Mouse (Mus musculus) forebrain, embryonic 14.5 days (tissue): ENCODE measurements around the gene Cit. TPM values are rescaled to one million over a fixed set of nuclear protein-coding genes. Genes with fewer than 3 reads are reported as not detected.

Experiments used
- ATAC-seq: fragments of 200-750 bp; cut with Nextera tagmentation; 2 replicates; pipeline ENCODE4 v1.8.0; 2017; ENCODE audit warnings: mild to moderate bottlenecking, moderate library complexity
- DNase-seq: peaks from one replicate; pipeline ENCODE4 v3.0.0-alpha.2; 2015; ENCODE audit warnings: low spot score
- H3K27ac ChIP-seq: fragments of 300-500 bp; sonication (generic); 2 replicates; pipeline ENCODE4 v1.5.1; 2014; ENCODE audit warnings: low read depth, mild to moderate bottlenecking, control low read depth, low read length, moderate library complexity
- H3K27me3 ChIP-seq: fragments of 300-500 bp; sonication (generic); replicated peaks from 2 replicates; pipeline ENCODE4 v1.6.1; 2014; ENCODE audit warnings: low read length, control low read depth, mixed read lengths; ENCODE audit not compliant: control insufficient read depth, insufficient read depth
- H3K36me3 ChIP-seq: fragments of 300-500 bp; sonication (generic); 2 replicates; pipeline ENCODE4 v1.6.1; 2014; ENCODE audit warnings: low read length, control low read depth; ENCODE audit not compliant: control insufficient read depth, insufficient read depth
- H3K4me1 ChIP-seq: fragments of 300-500 bp; sonication (generic); 2 replicates; pipeline ENCODE4 v1.6.1; 2014; ENCODE audit warnings: antibody characterized with exemption, low read length, control low read depth; ENCODE audit not compliant: control insufficient read depth, insufficient read depth
- H3K4me2 ChIP-seq: fragments of 300-500 bp; sonication (generic); 2 replicates; pipeline ENCODE4 v1.6.1; 2014; ENCODE audit warnings: mild to moderate bottlenecking, control low read depth, low read length
- H3K4me3 ChIP-seq: fragments of 300-500 bp; sonication (generic); 2 replicates; pipeline ENCODE4 v1.5.1; 2014; ENCODE audit warnings: low read depth, low read length, control low read depth
- H3K9ac ChIP-seq: fragments of 300-500 bp; sonication (generic); 2 replicates; pipeline ENCODE4 v1.6.1; 2014; ENCODE audit warnings: mild to moderate bottlenecking, low read length, control low read depth, moderate library complexity
- H3K9me3 ChIP-seq: fragments of 300-500 bp; sonication (generic); replicated peaks from 2 replicates; pipeline ENCODE4 v1.6.1; 2016; ENCODE audit warnings: low read length, control low read depth, mixed read lengths; ENCODE audit not compliant: control insufficient read depth
- WGBS: fragments of 180-500 bp; shearing (Covaris S2); extraction: QIAGEN DNeasy Blood & Tissue Kit; methylation state at CpG from one replicate; pipeline ENCODE4 v1.1.7; 2014; 5-methylcytosine and 5-hydroxymethylcytosine counted together
- polyA plus RNA-seq: library from polyadenylated mRNA; unstranded; fragments of >200 nt; fragmentation: Nextera tagmentation; extraction: Ambion mirVana; gene quantifications from 2 replicates; pipeline ENCODE4 v1.2.1, GENCODE M21; 2014

The Cit gene
- polyA plus RNA-seq, 1 experiment from 2014 or later: 9.1 TPM

DNA sequence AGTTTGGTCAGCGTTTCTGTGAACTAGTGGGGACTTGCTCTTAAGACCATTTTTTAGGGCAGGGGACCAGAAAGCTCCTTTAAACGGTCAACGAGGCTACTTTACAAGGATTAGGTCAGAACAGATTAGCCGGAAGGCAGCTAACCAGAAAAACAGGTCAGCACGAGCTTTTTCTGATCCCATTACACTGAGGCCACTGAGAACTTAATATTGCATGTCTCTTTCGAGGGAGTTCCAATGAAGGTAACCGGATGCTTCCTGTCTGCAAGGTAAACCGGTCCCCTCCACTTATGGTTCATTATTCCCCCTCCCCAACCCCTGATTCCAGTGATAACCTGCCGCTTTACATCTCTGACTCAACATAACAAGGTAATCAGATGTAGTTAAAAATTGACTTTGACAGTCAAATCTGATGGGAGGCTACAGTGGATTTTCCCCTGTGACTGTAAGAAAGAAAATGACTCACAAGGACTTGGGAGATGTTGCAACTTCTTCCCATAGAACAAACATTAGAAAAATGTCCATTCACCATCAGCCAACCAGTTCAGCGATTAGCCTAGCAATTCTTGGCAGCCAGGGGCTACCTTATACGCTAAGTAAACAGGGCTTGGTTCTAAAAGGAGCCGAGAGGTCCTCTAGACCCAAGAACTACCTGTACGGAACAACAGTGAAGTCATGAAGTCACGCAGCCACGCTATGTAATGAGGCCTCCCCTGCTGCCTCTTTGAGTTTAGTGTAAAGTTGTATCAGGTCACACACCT, 164.2 kb downstream of the Cit start:
- no peak overlapping the region for H3K4me3 ChIP-seq
- DNase-seq: no peak
- H3K9ac ChIP-seq: no peak overlapping the region
- no peaks in the 10 kb centered on the region for H3K4me1 ChIP-seq
- H3K9me3 ChIP-seq: no peaks in the 10 kb centered on the region
- H3K36me3 ChIP-seq: peaks cover 18% of the 10 kb centered on the region
- H3K4me2 ChIP-seq: no peak overlapping the region
- no peak overlapping the region for H3K27ac ChIP-seq
- ATAC-seq: no peak
- no peaks in the 10 kb centered on the region for H3K27me3 ChIP-seq
- 75% methylated on average over 15 of the region's 15 CpGs for WGBS

DNA sequence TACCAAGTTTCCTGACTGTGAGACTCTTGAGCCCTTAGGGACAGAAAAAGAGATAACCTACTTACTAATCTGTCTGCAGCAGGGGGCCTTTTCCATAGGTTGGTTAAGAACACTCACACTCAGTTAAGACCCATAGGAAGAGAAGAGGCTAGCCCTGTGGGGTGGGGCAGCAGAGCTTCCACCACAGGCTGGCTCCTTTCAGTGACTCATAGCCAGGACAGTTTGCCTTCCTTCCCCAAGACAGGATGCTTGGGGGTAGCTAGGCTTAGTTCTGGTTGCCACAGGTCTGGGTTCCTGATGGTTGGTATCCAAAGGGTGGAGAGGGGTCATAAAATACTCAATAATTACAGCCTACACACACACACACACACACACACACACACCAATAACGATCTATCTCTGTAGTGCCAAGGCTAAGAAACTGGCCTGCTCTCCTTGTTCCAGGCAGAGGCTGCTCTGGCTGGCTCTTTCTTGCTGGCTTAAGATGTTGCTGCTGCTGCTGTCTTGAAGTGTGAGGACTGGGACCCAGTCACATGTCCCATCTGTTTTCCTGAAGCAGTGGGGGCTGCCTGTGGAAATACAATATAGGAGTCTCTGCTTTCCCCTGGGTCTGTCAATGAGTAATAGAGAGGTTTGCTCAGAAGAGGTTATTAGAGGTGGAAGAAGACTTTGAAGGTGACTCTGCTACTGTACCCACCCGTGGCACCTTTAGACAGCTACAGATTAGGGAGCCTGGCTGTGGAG, 165.0 kb downstream of the Cit start:
- ATAC-seq (no peak), DNase-seq (no peak)
- Histone ChIP-seq H3K27me3 (no peaks in the 10 kb centered on the region), H3K4me2 (no peak overlapping the region), H3K9ac (no peak overlapping the region), H3K27ac (no peak overlapping the region), H3K36me3 (peaks cover 26% of the 10 kb centered on the region), H3K9me3 (no peaks in the 10 kb centered on the region), H3K4me3 (no peak overlapping the region), H3K4me1 (no peaks in the 10 kb centered on the region)
- 82% methylated on average over 2 of the region's 2 CpGs for WGBS

DNA sequence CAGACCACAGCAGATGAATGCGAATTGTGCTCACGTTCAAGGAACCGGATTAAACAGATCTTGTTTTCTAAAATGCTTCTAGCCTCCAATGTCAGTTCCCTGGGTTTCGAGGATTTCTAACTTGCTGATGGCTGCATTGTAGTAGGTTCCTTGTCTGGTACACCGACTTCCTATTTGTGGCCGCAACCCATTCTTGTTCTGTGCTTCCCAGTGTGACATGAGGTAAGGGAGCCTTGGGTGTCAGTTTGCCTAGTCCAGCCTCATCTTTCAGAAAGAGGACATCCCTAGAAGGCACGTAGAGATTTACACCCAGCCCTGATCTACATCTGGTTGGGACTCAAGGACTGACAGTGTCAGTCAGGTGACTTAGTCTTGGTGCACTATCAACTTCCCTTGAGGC, 166.6 kb downstream of the Cit start:
- Histone ChIP-seq H3K9me3 (no peaks in the 10 kb centered on the region), H3K4me1 (no peaks in the 10 kb centered on the region), H3K4me3 (no peak overlapping the region), H3K9ac (no peak overlapping the region), H3K4me2 (no peak overlapping the region), H3K27me3 (no peaks in the 10 kb centered on the region), H3K36me3 (peaks cover 43% of the 10 kb centered on the region), H3K27ac (no peak overlapping the region)
- ATAC-seq (no peak), DNase-seq (no peak)
- WGBS: 94% methylated on average over 7 of the region's 7 CpGs

DNA sequence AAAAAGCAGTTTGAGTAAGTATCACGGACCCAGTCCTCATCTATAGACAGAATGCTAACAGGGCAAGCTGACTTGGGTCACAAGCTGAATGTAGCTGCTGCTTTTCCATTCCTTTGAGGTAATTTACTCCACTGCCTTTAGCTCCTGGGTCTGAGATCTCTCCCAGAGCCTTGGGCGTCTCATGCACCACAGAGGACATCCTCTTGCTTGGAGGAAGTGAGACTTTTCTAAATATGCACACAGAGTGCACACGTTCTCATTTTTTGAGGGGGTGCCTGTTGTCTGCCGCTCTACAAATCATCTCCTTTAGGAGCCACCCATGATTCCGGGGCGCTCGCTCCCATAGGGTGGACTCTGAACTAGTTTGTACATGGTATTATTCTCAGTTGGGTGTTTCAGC, 167.4 kb downstream of the Cit start:
- H3K27me3 ChIP-seq: no peaks in the 10 kb centered on the region
- no peak for DNase-seq
- no peak overlapping the region for H3K27ac ChIP-seq
- WGBS: 91% methylated on average over 7 of the region's 7 CpGs
- H3K4me1 ChIP-seq: no peaks in the 10 kb centered on the region
- no peak overlapping the region for H3K4me3 ChIP-seq
- H3K9me3 ChIP-seq: no peaks in the 10 kb centered on the region
- ATAC-seq: no peak
- H3K36me3 ChIP-seq: peaks cover 47% of the 10 kb centered on the region
- H3K4me2 ChIP-seq: no peak overlapping the region
- H3K9ac ChIP-seq: no peak overlapping the region

DNA sequence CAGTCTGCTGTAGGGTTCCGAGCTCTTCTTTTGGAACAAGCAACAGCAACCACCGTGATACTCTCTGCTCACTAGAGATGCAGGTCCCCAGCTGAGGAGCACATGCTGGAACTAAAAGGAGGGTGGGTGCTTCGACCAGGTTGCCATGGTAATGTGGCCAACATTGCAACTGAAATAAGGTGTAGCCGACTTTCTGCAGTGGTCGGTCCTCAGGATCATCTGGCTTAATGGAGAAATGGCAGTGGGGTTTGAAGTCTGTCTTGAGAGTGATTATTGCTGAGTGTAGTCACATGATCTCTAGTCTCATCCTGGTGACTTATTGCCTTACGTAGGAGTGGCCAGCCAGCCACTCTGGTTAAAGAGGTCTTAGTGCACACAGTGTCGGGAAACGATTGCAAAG, 168.7 kb downstream of the Cit start:
- Histone ChIP-seq H3K36me3 (peaks cover 60% of the 10 kb centered on the region), H3K9me3 (no peaks in the 10 kb centered on the region), H3K27ac (no peak overlapping the region), H3K27me3 (no peaks in the 10 kb centered on the region), H3K4me3 (no peak overlapping the region), H3K4me1 (no peaks in the 10 kb centered on the region), H3K4me2 (no peak overlapping the region), H3K9ac (no peak overlapping the region)
- ATAC-seq (no peak), DNase-seq (no peak)
- WGBS: 85% methylated on average over 8 of the region's 8 CpGs

DNA sequence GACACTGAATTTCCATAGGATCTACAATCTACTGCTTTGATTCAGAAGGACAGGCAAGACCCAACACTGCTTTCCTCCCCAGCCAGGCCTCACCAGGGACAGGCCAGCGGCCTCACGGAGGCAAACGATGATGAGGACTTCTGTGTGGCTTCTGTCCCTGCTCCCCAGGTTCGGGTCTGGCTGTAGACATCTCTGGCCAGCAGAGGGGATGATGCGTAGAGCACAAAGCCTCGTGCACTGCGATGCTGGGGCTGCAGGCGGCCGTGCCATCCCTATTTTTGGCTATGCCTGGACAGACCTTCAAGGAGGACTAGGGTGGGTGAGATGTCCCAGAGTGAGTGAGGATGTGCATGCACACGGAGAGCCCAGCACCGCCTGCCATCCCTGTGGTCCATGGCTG, 169.2 kb downstream of the Cit start:
- Histone ChIP-seq H3K9me3 (no peaks in the 10 kb centered on the region), H3K36me3 (peaks cover 64% of the 10 kb centered on the region), H3K27ac (no peak overlapping the region), H3K4me3 (no peak overlapping the region), H3K9ac (no peak overlapping the region), H3K27me3 (no peaks in the 10 kb centered on the region), H3K4me1 (no peaks in the 10 kb centered on the region), H3K4me2 (no peak overlapping the region)
- ATAC-seq (no peak), DNase-seq (no peak)
- WGBS: 94% methylated on average over 11 of the region's 11 CpGs

DNA sequence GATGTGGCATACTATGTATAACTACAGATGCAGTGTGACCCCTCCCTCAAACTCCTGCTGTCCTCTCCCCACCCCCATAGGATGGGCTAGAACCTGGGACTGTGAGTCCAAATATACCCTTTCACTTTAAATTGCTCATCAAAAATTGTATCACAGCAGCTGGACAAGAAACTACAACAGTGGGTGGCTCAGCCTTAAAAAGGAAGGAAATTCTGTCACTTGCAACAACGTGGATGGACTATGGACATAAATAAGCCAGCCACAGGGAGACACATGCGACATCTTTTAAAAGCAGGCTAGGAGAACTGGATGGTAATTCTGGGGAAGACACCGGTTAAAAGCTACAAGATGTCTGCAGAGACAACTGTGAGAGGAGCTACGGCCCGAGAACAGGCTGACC, 171.5 kb downstream of the Cit start:
- H3K27me3 ChIP-seq: no peaks in the 10 kb centered on the region
- H3K4me1 ChIP-seq: no peaks in the 10 kb centered on the region
- H3K27ac ChIP-seq: no peak overlapping the region
- no peak overlapping the region for H3K4me2 ChIP-seq
- DNase-seq (no peak), ATAC-seq (no peak)
- no peak overlapping the region for H3K9ac ChIP-seq
- no peak overlapping the region for H3K4me3 ChIP-seq
- WGBS: 95% methylated on average over 5 of the region's 5 CpGs
- no peaks in the 10 kb centered on the region for H3K9me3 ChIP-seq
- H3K36me3 ChIP-seq: peaks cover 88% of the 10 kb centered on the region

DNA sequence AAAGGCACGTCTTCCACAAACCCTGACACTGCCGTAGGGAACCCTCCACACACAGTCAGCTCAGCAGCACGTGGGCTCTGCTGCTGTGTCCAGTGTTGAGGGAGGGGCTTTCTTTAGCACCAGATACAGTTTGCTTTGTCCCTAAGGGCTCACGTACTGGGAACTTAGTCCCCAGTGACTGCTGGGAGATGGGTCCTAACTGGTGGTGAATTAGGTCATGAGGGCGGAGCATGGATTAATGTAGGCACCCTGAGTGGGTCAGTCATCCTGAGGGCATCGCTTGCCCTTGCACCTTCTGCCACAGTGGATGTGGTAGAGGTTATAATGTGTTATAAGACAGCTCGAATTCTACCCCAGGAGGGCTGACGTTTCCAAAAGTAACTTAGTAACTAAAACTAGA, 172.3 kb downstream of the Cit start:
- Histone ChIP-seq H3K9ac (no peak overlapping the region), H3K27ac (no peak overlapping the region), H3K4me1 (no peaks in the 10 kb centered on the region), H3K9me3 (no peaks in the 10 kb centered on the region), H3K4me3 (no peak overlapping the region), H3K27me3 (no peaks in the 10 kb centered on the region), H3K36me3 (peaks cover 94% of the 10 kb centered on the region), H3K4me2 (no peak overlapping the region)
- DNase-seq: no peak
- WGBS: 92% methylated on average over 8 of the region's 8 CpGs
- ATAC-seq: no peak

DNA sequence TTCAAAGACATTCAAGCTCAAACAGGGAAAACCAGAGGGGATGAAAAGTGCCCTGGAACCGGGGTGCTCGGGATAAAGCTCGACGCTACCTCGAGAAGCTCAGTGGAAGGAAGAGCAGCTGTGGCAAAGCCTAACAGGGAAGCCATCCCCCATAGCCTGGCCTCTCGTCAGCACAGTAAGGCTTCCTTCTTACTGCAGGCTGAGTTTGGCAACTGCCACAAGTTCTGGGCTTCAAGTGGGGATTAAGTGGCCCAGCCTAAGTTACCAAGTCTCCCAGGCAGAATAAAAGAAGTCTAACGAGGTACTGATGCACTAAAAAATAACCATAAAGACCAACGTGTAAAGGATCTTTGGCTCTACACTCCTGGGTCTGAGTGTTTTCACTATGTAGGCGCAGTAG, 173.1 kb downstream of the Cit start:
- Histone ChIP-seq H3K4me3 (no peak overlapping the region), H3K9me3 (no peaks in the 10 kb centered on the region), H3K27ac (no peak overlapping the region), H3K9ac (no peak overlapping the region), H3K4me1 (peaks cover 3% of the 10 kb centered on the region), H3K27me3 (no peaks in the 10 kb centered on the region), H3K36me3 (peaks cover 90% of the 10 kb centered on the region), H3K4me2 (no peak overlapping the region)
- DNase-seq (no peak), ATAC-seq (no peak)
- WGBS: 76% methylated on average over 9 of the region's 9 CpGs
